Mouse (Mus musculus) forebrain, embryonic 16.5 days (tissue): ENCODE measurements around the gene Spaca3. TPM values are rescaled to one million over a fixed set of nuclear protein-coding genes. Genes with fewer than 3 reads are reported as not detected.

Source experiments
- ATAC-seq: fragments of 200-750 bp; cut with Nextera tagmentation; 2 replicates; pipeline ENCODE4 v1.8.0; 2017; ENCODE audit warnings: mild to moderate bottlenecking, moderate library complexity
- H3K27ac ChIP-seq: fragments of 300-500 bp; sonication (generic); 2 replicates; pipeline ENCODE4 v1.5.1; 2014; ENCODE audit warnings: low read length, control low read depth
- H3K27me3 ChIP-seq: fragments of 300-500 bp; sonication (generic); replicated peaks from 2 replicates; pipeline ENCODE4 v1.6.1; 2014; ENCODE audit warnings: low read length; ENCODE audit not compliant: control insufficient read depth, insufficient read depth
- H3K36me3 ChIP-seq: fragments of 300-500 bp; sonication (generic); 2 replicates; pipeline ENCODE4 v1.6.1; 2014; ENCODE audit not compliant: control insufficient read depth, insufficient read depth
- H3K4me1 ChIP-seq: fragments of 300-500 bp; sonication (generic); replicated peaks from 2 replicates; pipeline ENCODE4 v1.6.1; 2014; ENCODE audit warnings: low read length; ENCODE audit not compliant: control insufficient read depth, insufficient read depth
- H3K4me2 ChIP-seq: fragments of 300-500 bp; sonication (generic); 2 replicates; pipeline ENCODE4 v1.6.1; 2014; ENCODE audit warnings: mild to moderate bottlenecking, low read length, control low read depth
- H3K4me3 ChIP-seq: fragments of 300-500 bp; sonication (generic); replicated peaks from 2 replicates; pipeline ENCODE4 v1.5.1; 2014; ENCODE audit warnings: mild to moderate bottlenecking, low read length, control low read depth
- H3K9ac ChIP-seq: fragments of 300-500 bp; sonication (generic); replicated peaks from 2 replicates; pipeline ENCODE4 v1.6.1; 2014; ENCODE audit warnings: low read depth, low read length, control low read depth
- H3K9me3 ChIP-seq: fragments of 300-500 bp; sonication (generic); 2 replicates; pipeline ENCODE4 v1.6.1; 2016; ENCODE audit warnings: low read length; ENCODE audit not compliant: control insufficient read depth
- WGBS: fragments of 180-500 bp; shearing (Covaris S2); extraction: QIAGEN DNeasy Blood & Tissue Kit; methylation state at CpG from one replicate; pipeline ENCODE4 v1.1.7; 2014; 5-methylcytosine and 5-hydroxymethylcytosine counted together
- polyA plus RNA-seq: library from polyadenylated mRNA; unstranded; fragments of >200 nt; fragmentation: Nextera tagmentation; extraction: Ambion mirVana; gene quantifications from 2 replicates; pipeline ENCODE4 v1.2.1, GENCODE M21; 2015

Gene Spaca3
- polyA plus RNA-seq, 1 experiment from 2014 or later = not detected

DNA sequence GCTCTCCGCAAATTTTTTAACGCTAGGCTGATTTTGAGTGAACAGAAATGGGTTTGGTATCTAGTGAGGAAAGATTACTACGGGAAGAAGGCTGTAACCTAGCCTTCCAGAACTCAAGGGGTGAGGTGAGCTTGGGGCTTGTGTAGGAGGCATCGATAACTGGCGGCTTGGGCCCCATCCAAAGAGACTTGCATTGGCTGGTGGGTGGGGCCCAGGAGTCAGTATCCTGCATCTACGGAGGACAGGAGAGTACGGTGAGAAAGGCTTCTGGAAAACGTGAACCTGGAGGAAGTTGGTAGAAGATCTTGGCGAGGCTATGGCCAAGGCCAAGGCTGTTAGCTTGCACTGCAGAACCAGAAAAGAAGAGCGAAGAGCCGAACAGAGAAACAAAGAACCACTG is 3.7 kb upstream of the Spaca3 start:
- Histone ChIP-seq H3K4me1 (0 out of 2 replicates have a peak, but pooled peaks cover 3% of the 10 kb centered on the region), H3K36me3 (no peaks in the 10 kb centered on the region), H3K4me3 (no peak overlapping the region), H3K27ac (no peak overlapping the region), H3K27me3 (no peaks in the 10 kb centered on the region), H3K9me3 (no peaks in the 10 kb centered on the region), H3K9ac (no peak overlapping the region), H3K4me2 (no peak overlapping the region)
- WGBS = 89% methylated on average over 11 of the region's 11 CpGs
- no peak for ATAC-seq

- no peak overlapping the region for H3K4me3 ChIP-seq
- no peaks in the 10 kb centered on the region for H3K9me3 ChIP-seq
- no peak overlapping the region for H3K9ac ChIP-seq
- H3K36me3 ChIP-seq = no peaks in the 10 kb centered on the region
- H3K27ac ChIP-seq = no peak overlapping the region
- no peak overlapping the region for H3K4me2 ChIP-seq
- ATAC-seq = no peak
- no peaks in the 10 kb centered on the region for H3K27me3 ChIP-seq
- H3K4me1 ChIP-seq = 0 out of 2 replicates have a peak, but pooled peaks cover 3% of the 10 kb centered on the region
- WGBS = 73% methylated on average over 7 of the region's 7 CpGs
Measured at GRCm38 (mm10) chr11:80854908-80855307, 3.3 kb upstream of the Spaca3 start.

DNA sequence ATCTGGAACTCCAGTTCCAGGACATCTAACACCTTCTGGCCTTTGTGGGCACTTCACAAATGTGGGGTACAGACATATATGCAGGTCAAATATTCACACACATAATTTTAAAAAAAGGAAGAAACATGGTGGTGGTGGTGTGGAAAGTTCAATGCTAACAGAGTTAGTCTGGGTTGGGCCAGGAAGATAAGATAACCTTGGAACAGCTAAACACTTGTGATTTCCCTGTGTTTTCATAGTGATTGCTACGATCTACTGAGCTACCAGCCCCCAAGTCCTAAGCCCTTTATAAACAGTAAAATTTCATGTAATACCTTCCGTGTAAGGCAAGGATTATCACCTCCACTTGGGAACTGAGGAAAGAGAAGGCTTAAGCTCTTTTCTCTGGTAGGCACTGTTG is 1.3 kb upstream of the Spaca3 start:
- 91% methylated on average over 2 of the region's 2 CpGs for WGBS

GRCm38 (mm10) chr11:80862941-80863340 is 4.8 kb downstream of the Spaca3 start:
- no peaks in the 10 kb centered on the region for H3K36me3 ChIP-seq
- H3K4me2 ChIP-seq = no peak overlapping the region
- no peaks in the 10 kb centered on the region for H3K4me1 ChIP-seq
- 95% methylated on average over 7 of the region's 7 CpGs for WGBS
- H3K27me3 ChIP-seq = no peaks in the 10 kb centered on the region
- ATAC-seq = no peak
- no peak overlapping the region for H3K4me3 ChIP-seq
- H3K9me3 ChIP-seq = no peaks in the 10 kb centered on the region
- H3K9ac ChIP-seq = no peak overlapping the region
- no peak overlapping the region for H3K27ac ChIP-seq

More for the DNA sequence above, 1.3 kb upstream of the Spaca3 start:
- Histone ChIP-seq H3K9ac (no peak overlapping the region), H3K27me3 (no peaks in the 10 kb centered on the region), H3K4me3 (no peak overlapping the region), H3K36me3 (no peaks in the 10 kb centered on the region), H3K4me1 (0 out of 2 replicates have a peak, but pooled peaks cover 3% of the 10 kb centered on the region), H3K4me2 (no peak overlapping the region), H3K27ac (no peak overlapping the region), H3K9me3 (no peaks in the 10 kb centered on the region)
- ATAC-seq = no peak

GRCm38 (mm10) chr11:80868039-80868438 is 9.9 kb downstream of the Spaca3 start:
- 93% methylated on average over 1 of the region's 1 CpGs for WGBS
- H3K36me3 ChIP-seq = no peaks in the 10 kb centered on the region

DNA sequence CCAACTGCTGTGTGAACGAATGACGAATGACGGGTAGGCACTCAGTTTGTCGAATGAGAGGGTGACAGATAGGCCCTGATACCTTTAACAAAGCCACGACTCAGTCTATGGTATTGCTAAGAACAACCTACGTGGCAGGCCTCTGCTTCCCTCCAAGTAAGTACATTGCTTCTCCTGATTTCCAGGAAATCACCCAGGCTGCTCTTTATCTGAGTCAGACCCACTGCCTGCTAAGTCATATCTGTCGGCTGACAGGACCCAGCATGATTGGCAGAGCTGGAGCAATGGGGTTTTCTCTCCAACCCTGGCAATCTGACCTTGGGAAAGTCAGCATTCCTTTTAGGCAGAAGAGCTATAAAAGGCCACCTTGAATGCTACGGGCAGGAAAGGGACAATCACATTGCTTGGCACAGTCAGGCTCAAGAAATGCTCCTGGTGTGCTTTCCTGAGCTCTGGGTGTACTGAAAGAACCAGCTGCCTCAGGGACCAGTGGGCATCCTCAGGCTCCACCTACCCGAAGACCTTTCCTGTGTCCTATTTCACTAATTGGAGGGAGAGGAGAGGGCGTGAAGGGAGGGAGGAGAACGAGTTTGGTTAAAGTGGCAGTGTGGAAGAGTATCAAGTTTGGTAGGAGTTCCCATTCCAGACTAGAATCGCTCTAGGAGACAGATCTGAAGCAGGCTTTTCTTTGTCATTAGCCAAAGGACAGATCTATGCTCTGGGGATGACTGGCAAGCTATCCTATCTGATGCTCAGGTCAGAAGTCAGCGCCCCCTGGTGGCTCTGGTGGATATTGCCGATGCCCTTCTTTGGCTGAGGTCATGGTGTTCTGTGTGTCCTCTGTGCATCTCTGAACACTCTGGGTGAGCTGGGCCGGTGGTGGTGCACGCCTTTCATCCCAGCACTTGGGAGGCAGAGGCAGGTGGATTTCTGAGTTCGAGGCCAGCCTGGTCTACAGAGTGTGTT is 14.6 kb downstream of the Spaca3 start:
- no peak overlapping the region for H3K4me2 ChIP-seq
- H3K9ac ChIP-seq = no peak overlapping the region
- ATAC-seq = no peak
- H3K4me1 ChIP-seq = peaks cover 8% of the 10 kb centered on the region
- 69% methylated on average over 17 of the region's 17 CpGs for WGBS
- H3K9me3 ChIP-seq = no peaks in the 10 kb centered on the region
- H3K27me3 ChIP-seq = no peaks in the 10 kb centered on the region
- no peak overlapping the region for H3K4me3 ChIP-seq
- H3K36me3 ChIP-seq = no peaks in the 10 kb centered on the region
- no peak overlapping the region for H3K27ac ChIP-seq

More at GRCm38 (mm10) chr11:80868039-80868438, 9.9 kb downstream of the Spaca3 start:
- Histone ChIP-seq H3K27me3 (no peaks in the 10 kb centered on the region), H3K9ac (no peak overlapping the region), H3K4me1 (no peaks in the 10 kb centered on the region), H3K9me3 (no peaks in the 10 kb centered on the region), H3K27ac (no peak overlapping the region), H3K4me2 (no peak overlapping the region), H3K4me3 (no peak overlapping the region)
- no peak for ATAC-seq

DNA sequence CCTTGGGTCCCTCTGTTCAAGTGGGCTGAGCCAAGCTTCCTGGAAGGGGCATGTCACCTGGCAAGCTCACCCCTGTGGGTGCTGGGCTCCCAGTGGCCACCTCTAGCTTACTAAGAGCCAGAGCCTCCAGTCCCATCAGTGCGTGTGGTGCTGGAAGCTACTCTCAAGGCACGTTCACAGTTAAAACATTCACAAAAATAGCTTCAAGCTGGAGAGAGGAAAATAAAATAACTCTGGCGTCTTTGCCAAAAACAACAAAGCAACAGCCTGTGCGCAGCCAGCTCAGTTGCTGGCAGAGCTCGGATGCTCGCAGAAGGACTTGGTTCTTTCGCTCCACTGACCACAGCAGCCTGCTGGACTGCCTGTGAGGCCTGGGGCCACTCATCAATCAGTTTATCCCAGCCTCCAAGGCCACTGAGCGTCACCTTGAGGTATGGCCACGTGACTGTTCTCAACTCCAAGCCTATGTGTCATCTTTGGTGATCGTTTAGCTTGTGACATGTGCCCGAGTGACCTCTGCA is 19.0 kb downstream of the Spaca3 start:
- peak overlapping the region; percentile 49; the same call in 1 of the 2 replicates for H3K27ac ChIP-seq
- 46% methylated on average over 11 of the region's 11 CpGs for WGBS
- ATAC-seq = peak; percentile 71
- no peak overlapping the region for H3K4me3 ChIP-seq
- no peaks in the 10 kb centered on the region for H3K36me3 ChIP-seq
- peaks cover 8% of the 10 kb centered on the region for H3K4me1 ChIP-seq
- no peaks in the 10 kb centered on the region for H3K27me3 ChIP-seq
- no peak overlapping the region for H3K4me2 ChIP-seq
- no peak overlapping the region for H3K9ac ChIP-seq
- no peaks in the 10 kb centered on the region for H3K9me3 ChIP-seq

DNA sequence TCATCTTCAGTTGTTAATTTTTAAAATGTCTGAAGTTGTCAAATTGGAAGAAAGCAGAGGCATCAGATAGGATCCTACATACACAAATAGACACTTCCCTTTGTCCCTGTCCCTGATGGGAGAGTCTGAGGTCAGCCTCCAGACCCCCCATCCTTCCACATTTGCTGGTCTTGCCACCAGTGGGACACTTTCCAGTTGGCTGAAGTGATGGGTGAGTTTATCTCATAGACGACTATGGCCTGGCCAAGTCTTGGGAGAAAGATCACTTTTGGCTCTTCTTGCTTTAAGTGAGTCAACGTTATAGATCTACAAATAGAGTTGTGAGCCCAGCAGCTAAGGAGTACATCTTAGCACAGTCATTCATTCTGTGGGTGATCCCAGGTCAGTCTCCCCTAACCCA is 19.9 kb downstream of the Spaca3 start:
- H3K4me1 ChIP-seq = peaks cover 8% of the 10 kb centered on the region
- no peak overlapping the region for H3K9ac ChIP-seq
- no peak overlapping the region for H3K4me2 ChIP-seq
- WGBS = 92% methylated on average over 2 of the region's 2 CpGs
- no peaks in the 10 kb centered on the region for H3K27me3 ChIP-seq
- no peak overlapping the region for H3K4me3 ChIP-seq
- no peak for ATAC-seq
- no peaks in the 10 kb centered on the region for H3K9me3 ChIP-seq
- H3K27ac ChIP-seq = no peak overlapping the region
- no peaks in the 10 kb centered on the region for H3K36me3 ChIP-seq

GRCm38 (mm10) chr11:80882229-80882810 is 24.2 kb downstream of the Spaca3 start:
- Histone ChIP-seq H3K4me2 (no peak overlapping the region), H3K9ac (no peak overlapping the region), H3K4me1 (peaks cover 5% of the 10 kb centered on the region), H3K36me3 (no peaks in the 10 kb centered on the region), H3K4me3 (no peak overlapping the region), H3K27me3 (no peaks in the 10 kb centered on the region), H3K9me3 (no peaks in the 10 kb centered on the region), H3K27ac (no peak overlapping the region)
- ATAC-seq = no peak
- WGBS = 73% methylated on average over 7 of the region's 7 CpGs
